8 mouse cellular contexts compared by ENCODE assay signal in the genomic region with DNA sequence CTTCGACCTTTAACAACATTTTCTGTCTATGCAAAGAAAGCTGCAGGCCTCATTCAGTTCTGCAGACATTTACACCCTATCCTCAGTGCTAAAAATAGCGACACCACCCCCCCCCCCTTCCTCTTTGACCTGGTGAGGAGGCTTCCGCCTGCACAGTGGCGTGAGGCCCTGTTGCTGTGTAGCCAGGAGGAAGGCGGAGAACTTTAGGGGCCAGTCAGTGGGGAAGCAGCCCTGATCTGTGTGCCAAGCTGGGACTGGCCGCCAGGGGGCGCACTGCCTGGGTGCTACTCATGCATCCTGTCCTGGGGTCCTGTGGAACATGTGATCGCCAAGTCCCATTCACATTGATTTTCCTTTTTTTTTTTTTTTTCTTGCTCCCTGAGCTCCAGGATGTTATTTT. TPM values are rescaled to one million over a fixed set of nuclear protein-coding genes. Genes with fewer than 3 reads are reported as not detected.
A peak's percentile ranks its signal among the peaks of the same experiment; 100 is the strongest.
DNase-seq lines count a peak whose midpoint lies in the region; ATAC-seq lines count a peak whose summit lies in the region.

No protein-coding gene starts in this region.

- peak; percentile 92 for DNase-seq in adipocyte (ENCODE audit: low spot score)
- DNase-seq in embryo, embryonic 10 days (ENCODE audit: low spot score) = peak; percentile 93
- DNase-seq in gastrocnemius, postnatal 25 days = peak; percentile 92
- DNase-seq in left cerebral cortex, postnatal 25 days (ENCODE audit: low spot score in 2 of 2) = peak; percentile 79 to 85
- peak; percentile 87 for DNase-seq in mesoderm, embryonic 11.5 days (ENCODE audit: low read depth, low spot score)
- DNase-seq in right cerebral cortex, postnatal 36 days (ENCODE audit: low spot score in 2 of 2) = peak; percentile 76 to 80
- DNase-seq in yolk sac, embryonic 10.5 days (ENCODE audit: low spot score) = peak; percentile 86

- peaks cover 76% of the 10 kb centered on the region for H3K4me1 ChIP-seq in intestine, embryonic 15.5 days (replicated peaks)

- H3K4me2 ChIP-seq in intestine, embryonic 15.5 days (replicated peaks) = peak overlapping the region; percentile 40

- WGBS in intestine, embryonic 15.5 days = 1% methylated on average over 8 of the region's 8 CpGs

- 0 out of 2 replicates have a peak overlapping the region, but pooled peaks have one; percentile 8 for H3K9ac ChIP-seq in intestine, embryonic 15.5 days

- H3K27me3 ChIP-seq in intestine, embryonic 15.5 days (replicated peaks) = no peaks in the 10 kb centered on the region

- intact Hi-C loops in left cerebral cortex, postnatal 25 days (cut with DNase I) = no loop called here

- 0 out of 2 replicates have a peak overlapping the region, but pooled peaks have one; percentile 0 for H3K4me3 ChIP-seq in intestine, embryonic 15.5 days (replicated peaks)

- H3K9me3 ChIP-seq in intestine, embryonic 15.5 days = no peaks in the 10 kb centered on the region

- H3K27ac ChIP-seq in intestine, embryonic 15.5 days = peak overlapping the region; percentile 97

- no peaks in the 10 kb centered on the region for H3K36me3 ChIP-seq in intestine, embryonic 15.5 days

- ATAC-seq in intestine, embryonic 15.5 days = peak; percentile 84

RNA-seq across cellular contexts. Expression of gene Dnmt3a, which starts 24.3 kb away (rescaled TPM):
- 100 to 1,000 TPM; 107 to 110 TPM for total RNA-seq in gastrocnemius, postnatal 25 days (2021)
- 114 and 120 TPM in 2 replicates for polyA plus RNA-seq in intestine, embryonic 15.5 days (2015; fragmentation: Nextera tagmentation; extraction: Ambion mirVana)
- 100 to 1,000 TPM; 138 to 148 TPM for total RNA-seq in left cerebral cortex, postnatal 25 days (2021)

Comparison
In these comparisons a context has a peak if more than half of its experiments do, and no peak if none do; other contexts are left out.
1. Peak in every context shown above with its lines: DNase-seq, ATAC-seq, H3K4me3 ChIP-seq and H3K27ac ChIP-seq.